Mouse (Mus musculus): ENCODE measurements at regions not wholly inside any gene's neighbourhood (a gene's known extent, or its start where the extent isn't known, plus 50 kb on each side); places are given as distances from the start of the nearest gene placed in this dataset.

- Histone ChIP-seq H3K4me2 (replicated peaks) (no peak overlapping the region), H3K4me3 (no peak overlapping the region), H3K9me3 (replicated peaks) (no peaks in the 10 kb centered on the region), H3K27me3 (no peaks in the 10 kb centered on the region), H3K27ac (no peak overlapping the region), H3K4me1 (no peaks in the 10 kb centered on the region), H3K9ac (no peak overlapping the region), H3K36me3 (no peaks in the 10 kb centered on the region)
- ATAC-seq (ENCODE audit: low FRiP score) = no peak
- 77% methylated on average over 2 of the region's 2 CpGs for WGBS
Measured at GRCm38 (mm10) chr13:80188734-80189133, 694.5 kb upstream of the Arrdc3 start.

DNA sequence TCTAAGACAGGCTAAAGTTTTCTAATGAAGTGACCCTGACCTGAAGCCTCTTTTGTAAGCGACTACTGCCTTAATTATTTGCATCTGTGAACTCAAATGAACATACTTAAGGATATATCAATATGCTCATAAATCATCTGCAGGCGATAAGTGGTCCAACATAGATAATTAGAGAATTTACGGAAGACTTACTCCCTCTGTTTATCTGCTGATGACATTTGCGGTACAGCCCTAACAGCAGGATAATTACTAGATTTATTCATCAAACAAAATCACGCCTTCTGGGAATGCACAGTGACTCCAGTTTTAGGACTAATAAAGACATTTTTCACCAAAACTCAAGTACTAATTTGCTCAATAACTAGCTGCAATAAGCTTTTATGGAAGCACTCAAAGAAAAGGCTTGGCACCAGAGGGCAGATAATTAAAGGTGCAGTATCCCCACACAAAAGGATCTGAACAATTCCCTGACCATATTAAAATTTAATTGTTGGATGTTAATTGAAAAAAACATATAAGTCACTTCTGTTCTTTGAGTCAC is 688.0 kb upstream of the Arrdc3 start:
- no peaks in the 10 kb centered on the region for H3K4me1 ChIP-seq
- H3K27me3 ChIP-seq = no peaks in the 10 kb centered on the region

GRCm38 (mm10) chr13:80224110-80224509 is 659.1 kb upstream of the Arrdc3 start:
- Histone ChIP-seq H3K9ac (no peak overlapping the region), H3K27me3 (no peaks in the 10 kb centered on the region), H3K4me3 (no peak overlapping the region), H3K4me2 (replicated peaks) (no peak overlapping the region), H3K36me3 (no peaks in the 10 kb centered on the region), H3K9me3 (replicated peaks) (no peaks in the 10 kb centered on the region), H3K27ac (no peak overlapping the region), H3K4me1 (no peaks in the 10 kb centered on the region)
- no peak for ATAC-seq (ENCODE audit: low FRiP score)
- 71% methylated on average over 1 of the region's 1 CpGs for WGBS

More for the DNA sequence above, 688.0 kb upstream of the Arrdc3 start:
- Histone ChIP-seq H3K27ac (no peak overlapping the region), H3K36me3 (no peaks in the 10 kb centered on the region), H3K4me2 (replicated peaks) (no peak overlapping the region), H3K4me3 (no peak overlapping the region), H3K9ac (no peak overlapping the region), H3K9me3 (replicated peaks) (no peaks in the 10 kb centered on the region)
- WGBS = 48% methylated on average over 5 of the region's 5 CpGs
- ATAC-seq (ENCODE audit: low FRiP score) = peak; percentile 57

DNA sequence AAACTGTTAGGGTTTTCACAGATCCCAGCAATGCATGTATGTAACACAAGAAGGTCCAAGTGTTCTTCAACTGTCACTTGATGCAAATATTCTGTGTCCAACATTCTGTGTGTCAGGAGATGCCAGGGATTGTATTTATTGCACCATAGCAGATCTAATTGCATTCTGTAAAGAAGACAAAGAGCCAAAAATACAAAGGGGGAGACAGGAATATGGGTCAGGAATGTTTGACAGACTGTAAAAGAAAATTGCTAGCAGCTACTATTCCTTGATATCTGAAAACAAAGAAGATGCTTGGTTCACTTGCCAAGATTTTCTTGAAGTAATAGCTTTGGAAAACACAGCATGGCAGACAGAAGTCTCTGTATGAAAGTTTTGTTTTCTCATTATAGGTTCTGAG is 651.8 kb upstream of the Arrdc3 start:
- Histone ChIP-seq H3K4me1 (no peaks in the 10 kb centered on the region; the same call in 1 of the 2 replicates), H3K4me3 (no peak overlapping the region), H3K27ac (no peak overlapping the region), H3K9me3 (replicated peaks) (no peaks in the 10 kb centered on the region), H3K36me3 (no peaks in the 10 kb centered on the region), H3K9ac (no peak overlapping the region), H3K4me2 (replicated peaks) (no peak overlapping the region), H3K27me3 (no peaks in the 10 kb centered on the region)
- ATAC-seq (ENCODE audit: low FRiP score) = no peak

GRCm38 (mm10) chr13:80235254-80236032 is 647.7 kb upstream of the Arrdc3 start:
- no peaks in the 10 kb centered on the region for H3K27me3 ChIP-seq
- no peak overlapping the region for H3K4me3 ChIP-seq
- H3K9ac ChIP-seq = no peak overlapping the region
- no peaks in the 10 kb centered on the region for H3K9me3 ChIP-seq (replicated peaks)
- WGBS = 83% methylated on average over 5 of the region's 5 CpGs
- no peak overlapping the region for H3K4me2 ChIP-seq (replicated peaks)
- ATAC-seq (ENCODE audit: low FRiP score) = no peak
- no peaks in the 10 kb centered on the region for H3K36me3 ChIP-seq
- H3K27ac ChIP-seq = no peak overlapping the region
- H3K4me1 ChIP-seq = no peaks in the 10 kb centered on the region; the same call in 1 of the 2 replicates

DNA sequence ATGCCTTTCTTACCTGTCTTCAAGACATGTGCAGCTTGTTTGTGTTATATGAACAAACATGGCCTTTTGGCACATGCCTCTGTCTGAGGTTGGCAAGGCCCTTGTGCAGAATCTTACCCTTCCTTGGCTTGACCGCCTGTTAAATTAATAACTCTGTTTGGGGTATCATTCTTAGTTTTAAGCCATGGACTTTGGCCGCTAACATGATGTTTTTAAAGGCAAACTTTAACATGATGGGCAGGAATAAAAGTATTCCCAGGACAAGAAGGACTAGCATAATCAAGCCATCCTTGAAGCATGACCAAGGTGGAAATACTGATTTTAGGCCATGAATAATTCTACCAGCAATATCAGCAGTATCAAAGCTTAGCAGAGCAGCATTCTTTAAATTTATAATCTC is 620.4 kb upstream of the Arrdc3 start:
- H3K4me2 ChIP-seq (replicated peaks) = no peak overlapping the region
- H3K9me3 ChIP-seq (replicated peaks) = no peaks in the 10 kb centered on the region
- H3K27ac ChIP-seq = no peak overlapping the region
- no peak for ATAC-seq (ENCODE audit: low FRiP score)
- H3K4me1 ChIP-seq = no peaks in the 10 kb centered on the region
- H3K27me3 ChIP-seq = no peaks in the 10 kb centered on the region
- H3K36me3 ChIP-seq = no peaks in the 10 kb centered on the region
- 90% methylated on average over 2 of the region's 2 CpGs for WGBS
- no peak overlapping the region for H3K4me3 ChIP-seq
- no peak overlapping the region for H3K9ac ChIP-seq

DNA sequence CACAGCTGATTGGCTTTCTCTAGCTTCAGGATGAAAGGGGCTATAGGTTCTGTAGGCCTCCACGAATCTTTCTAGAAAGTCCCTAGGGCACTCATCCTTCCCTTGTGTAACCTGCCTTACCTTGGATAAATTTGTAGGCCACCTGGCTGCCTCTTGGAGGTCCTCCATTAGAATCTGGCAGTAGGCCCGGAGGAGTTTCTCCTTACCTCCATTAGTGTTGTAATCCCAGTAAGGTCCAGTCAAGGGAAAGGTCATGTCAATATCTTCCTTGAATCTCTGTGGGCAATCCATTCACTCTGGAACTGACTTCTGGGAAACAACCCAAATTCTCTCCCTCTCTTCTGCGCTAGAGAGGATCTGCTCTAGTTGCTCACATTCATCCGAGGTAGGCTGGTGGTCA is 616.1 kb upstream of the Arrdc3 start:
- H3K4me3 ChIP-seq = no peak overlapping the region
- WGBS = 85% methylated on average over 4 of the region's 4 CpGs
- H3K4me1 ChIP-seq = no peaks in the 10 kb centered on the region
- no peak overlapping the region for H3K9ac ChIP-seq
- no peaks in the 10 kb centered on the region for H3K27me3 ChIP-seq
- H3K36me3 ChIP-seq = no peaks in the 10 kb centered on the region
- no peak overlapping the region for H3K27ac ChIP-seq
- no peak for ATAC-seq (ENCODE audit: low FRiP score)
- no peak overlapping the region for H3K4me2 ChIP-seq (replicated peaks)
- no peaks in the 10 kb centered on the region for H3K9me3 ChIP-seq (replicated peaks)

DNA sequence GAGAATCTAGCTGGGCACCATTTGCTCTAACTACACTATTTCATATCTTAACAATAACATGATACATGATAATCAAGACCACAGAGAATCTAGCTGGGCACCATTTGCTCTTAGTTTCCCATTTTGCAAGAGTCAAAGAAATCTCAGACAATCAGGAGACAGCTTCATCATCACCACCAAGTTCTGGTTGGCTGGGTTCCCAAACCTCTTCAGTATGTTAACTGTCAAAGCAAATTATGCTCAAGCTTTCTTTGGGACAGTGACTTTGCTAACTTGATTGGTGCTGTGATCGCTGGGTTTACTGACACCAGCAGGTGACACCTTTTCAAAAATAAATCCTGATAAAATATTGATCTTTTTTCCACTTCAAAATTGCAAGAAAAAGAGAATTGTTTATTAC is 609.2 kb upstream of the Arrdc3 start:
- Histone ChIP-seq H3K27me3 (no peaks in the 10 kb centered on the region), H3K27ac (no peak overlapping the region), H3K9me3 (replicated peaks) (no peaks in the 10 kb centered on the region), H3K9ac (no peak overlapping the region), H3K4me2 (replicated peaks) (no peak overlapping the region), H3K36me3 (no peaks in the 10 kb centered on the region), H3K4me1 (no peaks in the 10 kb centered on the region), H3K4me3 (no peak overlapping the region)
- no peak for ATAC-seq (ENCODE audit: low FRiP score)
- WGBS = 81% methylated on average over 1 of the region's 1 CpGs

- Histone ChIP-seq H3K36me3 (no peaks in the 10 kb centered on the region), H3K4me1 (peaks cover 3% of the 10 kb centered on the region), H3K27ac (no peak overlapping the region), H3K4me2 (replicated peaks) (no peak overlapping the region), H3K9ac (no peak overlapping the region), H3K9me3 (replicated peaks) (no peaks in the 10 kb centered on the region), H3K27me3 (no peaks in the 10 kb centered on the region), H3K4me3 (no peak overlapping the region)
- 36% methylated on average over 2 of the region's 2 CpGs for WGBS
- ATAC-seq (ENCODE audit: low FRiP score) = peak; percentile 40; the same call in 1 of the 2 replicates
Measured at GRCm38 (mm10) chr13:80291744-80292515, 591.3 kb upstream of the Arrdc3 start.

DNA sequence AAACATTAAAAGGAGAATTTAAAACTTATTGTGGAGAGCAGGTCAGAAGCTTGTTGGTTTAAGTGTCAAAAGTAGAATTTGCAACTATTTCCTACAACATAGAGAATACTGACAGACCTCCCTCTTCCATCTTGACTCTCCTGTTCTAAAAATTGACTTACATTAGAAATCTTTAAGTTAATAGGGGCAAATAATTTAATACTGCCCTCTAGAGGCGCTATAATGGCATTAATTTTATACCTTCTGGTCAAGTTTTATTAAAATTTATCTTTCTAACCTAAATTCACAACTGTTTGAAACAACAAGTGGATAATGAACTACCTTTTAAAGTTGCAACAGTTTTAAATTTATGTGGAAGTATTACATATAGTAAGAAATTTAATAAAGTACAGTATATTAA is 587.5 kb upstream of the Arrdc3 start:
- H3K4me2 ChIP-seq (replicated peaks) = no peak overlapping the region
- WGBS = 6% methylated on average over 1 of the region's 1 CpGs
- H3K36me3 ChIP-seq = no peaks in the 10 kb centered on the region
- no peaks in the 10 kb centered on the region for H3K9me3 ChIP-seq (replicated peaks)
- no peaks in the 10 kb centered on the region for H3K27me3 ChIP-seq
- ATAC-seq (ENCODE audit: low FRiP score) = no peak
- H3K27ac ChIP-seq = no peak overlapping the region
- H3K9ac ChIP-seq = no peak overlapping the region
- H3K4me3 ChIP-seq = no peak overlapping the region
- H3K4me1 ChIP-seq = peaks cover 3% of the 10 kb centered on the region

DNA sequence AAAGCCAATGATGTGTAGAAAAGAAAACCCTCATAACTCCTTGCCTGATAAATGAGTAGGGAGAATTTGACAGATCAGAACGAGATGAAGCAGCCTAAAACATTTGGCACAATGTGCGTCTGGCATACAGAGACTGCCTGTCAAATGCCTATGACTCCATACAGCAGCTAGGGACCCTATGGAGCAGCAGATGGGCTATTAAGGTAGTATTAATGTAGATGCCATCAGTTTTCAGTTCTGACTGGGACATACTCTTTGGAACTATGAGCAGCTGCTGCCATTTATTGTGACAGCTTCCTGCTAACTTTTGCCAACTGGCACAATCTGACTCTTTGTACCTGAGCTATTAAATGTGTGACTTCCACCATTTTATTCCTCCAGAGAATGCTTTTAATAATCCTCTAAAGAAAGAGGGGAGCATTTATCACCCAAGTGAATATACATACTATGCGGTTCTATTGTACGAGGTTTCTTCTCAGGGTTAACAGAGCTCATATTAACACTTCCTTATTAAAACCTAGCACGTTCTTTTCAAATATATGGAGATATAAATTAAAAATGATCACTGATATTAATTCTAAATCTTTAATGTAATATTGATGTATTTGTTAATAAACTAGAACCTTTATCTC is 549.0 kb upstream of the Arrdc3 start:
- Histone ChIP-seq H3K27ac (no peak overlapping the region), H3K9ac (no peak overlapping the region), H3K4me2 (replicated peaks) (no peak overlapping the region), H3K9me3 (replicated peaks) (no peaks in the 10 kb centered on the region), H3K36me3 (no peaks in the 10 kb centered on the region), H3K4me3 (no peak overlapping the region), H3K27me3 (no peaks in the 10 kb centered on the region), H3K4me1 (no peaks in the 10 kb centered on the region)
- WGBS = 75% methylated on average over 5 of the region's 5 CpGs
- ATAC-seq (ENCODE audit: low FRiP score) = peak; percentile 67; the same call in 1 of the 2 replicates

GRCm38 (mm10) chr13:80334865-80335655 is 548.1 kb upstream of the Arrdc3 start:
- Histone ChIP-seq H3K9ac (no peak overlapping the region), H3K4me3 (no peak overlapping the region), H3K27ac (no peak overlapping the region), H3K4me1 (no peaks in the 10 kb centered on the region), H3K36me3 (no peaks in the 10 kb centered on the region), H3K4me2 (replicated peaks) (no peak overlapping the region), H3K27me3 (no peaks in the 10 kb centered on the region), H3K9me3 (replicated peaks) (no peaks in the 10 kb centered on the region)
- 75% methylated on average over 8 of the region's 8 CpGs for WGBS
- ATAC-seq (ENCODE audit: low FRiP score) = no peak
